Mouse (Mus musculus) liver, embryonic 11.5 days (tissue): Measurements from ENCODE around the gene Defb3. TPM values are rescaled to one million over a fixed set of nuclear protein-coding genes. Genes with fewer than 3 reads are reported as not detected.
"Not testable (repeated sequence)": the region's sequence is repeated elsewhere in the genome, so short reads cannot be mapped to it uniquely, and the experiment has no call there.

Experiments
- ATAC-seq: fragments of 200-750 bp; cut with Nextera tagmentation; replicated peaks from 2 replicates; pipeline ENCODE4 v1.8.0; 2017; ENCODE audit warnings: moderate number of reproducible peaks, mild to moderate bottlenecking, moderate TSS enrichment, moderate library complexity; ENCODE audit not compliant: low FRiP score
- DNase-seq: peaks from one replicate; pipeline ENCODE4 v3.0.0-alpha.2; 2017; ENCODE audit warnings: low spot score
- H3K27ac ChIP-seq: fragments of 300-500 bp; sonication (generic); 2 replicates; pipeline ENCODE4 v1.5.1; 2014; ENCODE audit warnings: mild to moderate bottlenecking, low read depth, low read length, control low read depth
- H3K27me3 ChIP-seq: fragments of 300-500 bp; sonication (generic); replicated peaks from 2 replicates; pipeline ENCODE4 v1.6.1; 2014; ENCODE audit warnings: low read length, mixed read lengths; ENCODE audit not compliant: control insufficient read depth, insufficient read depth
- H3K36me3 ChIP-seq: fragments of 300-500 bp; sonication (generic); 2 replicates; pipeline ENCODE4 v1.6.1; 2014; ENCODE audit warnings: mild to moderate bottlenecking, low read length, moderate library complexity, mixed read lengths; ENCODE audit not compliant: control insufficient read depth, insufficient read depth
- H3K4me1 ChIP-seq: fragments of 300-500 bp; sonication (generic); replicated peaks from 2 replicates; pipeline ENCODE4 v1.6.1; 2014; ENCODE audit warnings: low read length, mixed read lengths; ENCODE audit not compliant: control insufficient read depth, insufficient read depth
- H3K4me2 ChIP-seq: fragments of 300-500 bp; sonication (generic); 2 replicates; pipeline ENCODE4 v1.6.1; 2014; ENCODE audit warnings: mild to moderate bottlenecking, control low read depth, moderate library complexity
- H3K4me3 ChIP-seq: fragments of 300-500 bp; sonication (generic); 2 replicates; pipeline ENCODE4 v1.5.1; 2014; ENCODE audit warnings: low read depth, low read length, control low read depth
- H3K9ac ChIP-seq: fragments of 300-500 bp; sonication (generic); 2 replicates; pipeline ENCODE4 v1.6.1; 2014; ENCODE audit warnings: low read depth, low read length, control low read depth
- H3K9me3 ChIP-seq: fragments of 300-500 bp; sonication (generic); 2 replicates; pipeline ENCODE4 v1.6.1; 2016; ENCODE audit warnings: low read length, inconsistent platforms, mixed read lengths; ENCODE audit not compliant: control insufficient read depth
- WGBS: fragments of 180-500 bp; shearing (Covaris S2); extraction: QIAGEN DNeasy Blood & Tissue Kit; methylation state at CpG from one replicate; pipeline ENCODE4 v1.1.7; 2014; 5-methylcytosine and 5-hydroxymethylcytosine counted together
- polyA plus RNA-seq: library from polyadenylated mRNA; unstranded; fragments of >200 nt; fragmentation: Nextera tagmentation; extraction: Ambion mirVana; gene quantifications from 2 replicates; pipeline ENCODE4 v1.2.1, GENCODE M21; 2014

Gene Defb3
- not detected in 2 replicates for polyA plus RNA-seq

- H3K9me3 ChIP-seq, ATAC-seq: not testable (repeated sequence)
- WGBS: 31% methylated on average over 2 of the region's 2 CpGs
Measured at GRCm38 (mm10) chr8:19293060-19293459, at the start of gene Defb3. Gene Defb3, plus strand, starts transcription at chr8:19293360.

GRCm38 (mm10) chr8:19247280-19247679, 45.9 kb upstream of the Defb3 start, which contains the start of gene Defb5:
Gene Defb5, plus strand, starts transcription at chr8:19247580.
- Histone ChIP-seq H3K36me3 (no peaks in the 10 kb centered on the region), H3K27ac (no peak within 1 kb of the TSS), H3K9me3 (no peaks in the 10 kb centered on the region), H3K4me1 (no peaks in the 10 kb centered on the region), H3K4me2 (no peak within 1 kb of the TSS), H3K27me3 (no peaks in the 10 kb centered on the region), H3K9ac (no peak within 1 kb of the TSS), H3K4me3 (no peak within 1 kb of the TSS)
- ATAC-seq (no peak), DNase-seq (no peak)
- 83% methylated on average over 5 of the region's 5 CpGs for WGBS

More at GRCm38 (mm10) chr8:19293060-19293459, at the start of gene Defb3:
- H3K9ac ChIP-seq, H3K4me3 ChIP-seq, H3K36me3 ChIP-seq, H3K27me3 ChIP-seq, H3K27ac ChIP-seq, H3K4me1 ChIP-seq, DNase-seq, H3K4me2 ChIP-seq: not testable (repeated sequence)

- H3K4me3 ChIP-seq: no peak overlapping the region
- no peak overlapping the region for H3K4me2 ChIP-seq
- no peak for DNase-seq
- no peaks in the 10 kb centered on the region for H3K27me3 ChIP-seq
- peaks cover 2% of the 10 kb centered on the region; the same call in 1 of the 2 replicates for H3K9me3 ChIP-seq
- ATAC-seq: no peak
- no peak overlapping the region for H3K9ac ChIP-seq
- H3K4me1 ChIP-seq: no peaks in the 10 kb centered on the region
- no peak overlapping the region for H3K27ac ChIP-seq
- no peaks in the 10 kb centered on the region for H3K36me3 ChIP-seq
Measured at GRCm38 (mm10) chr8:19258136-19258535, 35.0 kb upstream of the Defb3 start.

GRCm38 (mm10) chr8:19259667-19260066, 33.5 kb upstream of the Defb3 start:
- no peak overlapping the region for H3K9ac ChIP-seq
- H3K4me3 ChIP-seq: no peak overlapping the region
- no peaks in the 10 kb centered on the region for H3K27me3 ChIP-seq
- ATAC-seq: no peak
- H3K4me2 ChIP-seq: no peak overlapping the region
- no peaks in the 10 kb centered on the region for H3K36me3 ChIP-seq
- no peak overlapping the region for H3K27ac ChIP-seq
- peaks cover 2% of the 10 kb centered on the region; the same call in 1 of the 2 replicates for H3K9me3 ChIP-seq
- H3K4me1 ChIP-seq: no peaks in the 10 kb centered on the region
- DNase-seq: no peak
- WGBS: 53% methylated on average over 3 of the region's 3 CpGs

- 58% methylated on average over 3 of the region's 3 CpGs for WGBS
- not testable (repeated sequence) for H3K9me3 ChIP-seq, H3K4me1 ChIP-seq, DNase-seq, ATAC-seq, H3K27ac ChIP-seq, H3K4me2 ChIP-seq, H3K36me3 ChIP-seq, H3K9ac ChIP-seq, H3K27me3 ChIP-seq, H3K4me3 ChIP-seq
Measured at GRCm38 (mm10) chr8:19298361-19298760, 5.2 kb downstream of the Defb3 start.

GRCm38 (mm10) chr8:19331836-19332235, 38.7 kb downstream of the Defb3 start:
- Histone ChIP-seq H3K4me2 (no peak overlapping the region), H3K9me3 (no peaks in the 10 kb centered on the region), H3K4me3 (no peak overlapping the region), H3K36me3 (no peaks in the 10 kb centered on the region), H3K4me1 (no peaks in the 10 kb centered on the region), H3K27me3 (no peaks in the 10 kb centered on the region), H3K9ac (no peak overlapping the region), H3K27ac (no peak overlapping the region)
- no peak for DNase-seq
- ATAC-seq: no peak
- 8% methylated on average over 3 of the region's 3 CpGs for WGBS

Other genes with a start within 250 kb of the Defb3 start
- not detected in 2 replicates for gene Defb39, start 228.6 kb upstream of the Defb3 start, polyA plus RNA-seq
- not detected in 2 replicates for gene Defb12, start 178.5 kb upstream of the Defb3 start, polyA plus RNA-seq
- gene Defb34, start 169.6 kb upstream of the Defb3 start, polyA plus RNA-seq: not detected in 2 replicates
- not detected in 2 replicates for gene Gm45826, start 152.6 kb upstream of the Defb3 start, polyA plus RNA-seq
- gene Defb14, start 99.0 kb upstream of the Defb3 start, polyA plus RNA-seq: not detected in 2 replicates
- gene Defb4, start 94.7 kb upstream of the Defb3 start, polyA plus RNA-seq: not detected in 2 replicates
- not detected in 2 replicates for gene Defb6, start 67.9 kb upstream of the Defb3 start, polyA plus RNA-seq
- gene Defb46, start 53.4 kb upstream of the Defb3 start, polyA plus RNA-seq: not detected in 2 replicates
- not detected in 2 replicates for gene Defb5, start 45.8 kb upstream of the Defb3 start, polyA plus RNA-seq
- gene Defb8, start 154.2 kb downstream of the Defb3 start, polyA plus RNA-seq: not detected in 2 replicates
- gene Defb7, start 201.7 kb downstream of the Defb3 start, polyA plus RNA-seq: not detected in 2 replicates